Mouse (Mus musculus) adrenal gland, postnatal 36 days (tissue): ENCODE results near the gene Nppb. TPM values are rescaled to one million over a fixed set of nuclear protein-coding genes. Genes with fewer than 3 reads are reported as not detected.

Experiments used
- total RNA-seq, 2 experiments: library from RNA; stranded (reverse); gene quantifications; 2 replicates each; pipeline ENCODE4 v1.2.3; 2021

The Nppb gene
- total RNA-seq, 2 experiments from 2014 or later = 2.9 TPM; not detected in 1

Other genes starting within 250 kb of the Nppb start
- gene Zfp984, start 176.0 kb upstream of the Nppb start, total RNA-seq = 1 to 10 TPM; 3.8 to 6.4 TPM
- 10 to 100 TPM; 28.6 to 38.7 TPM for gene Zfp933, start 137.4 kb upstream of the Nppb start, total RNA-seq
- 10 to 100 TPM; 16.0 to 20.6 TPM for gene Miip, start 117.0 kb upstream of the Nppb start, total RNA-seq
- gene Fv1, start 116.8 kb upstream of the Nppb start, total RNA-seq = 10 to 100 TPM in 1 of 2 experiments, 1 to 10 TPM in 1; 9.8 to 10.2 TPM
- 100 to 1,000 TPM; 150 to 219 TPM for gene Mfn2, start 81.1 kb upstream of the Nppb start, total RNA-seq
- 10 to 100 TPM; 35.1 to 47.1 TPM for gene Plod1, start 49.0 kb upstream of the Nppb start, total RNA-seq
- 10 to 100 TPM; 48.1 to 51.0 TPM for gene 2510039O18Rik, start 44.9 kb upstream of the Nppb start, total RNA-seq
- not detected for gene Nppa, start 14.9 kb downstream of the Nppb start, total RNA-seq
- gene Clcn6, start 53.0 kb downstream of the Nppb start, total RNA-seq = 10 to 100 TPM; 10.0 to 12.6 TPM
- 10 to 100 TPM; 29.0 to 54.7 TPM for gene Mthfr, start 53.3 kb downstream of the Nppb start, total RNA-seq
- 10 to 100 TPM; 76.6 to 96.6 TPM for gene Agtrap, start 102.2 kb downstream of the Nppb start, total RNA-seq
- gene Mad2l2, start 144.6 kb downstream of the Nppb start, total RNA-seq = 10 to 100 TPM; 23.1 to 27.1 TPM
- under 1 TPM; 0.10 to 0.20 TPM for gene Draxin, start 144.9 kb downstream of the Nppb start, total RNA-seq
- 10 to 100 TPM; 48.5 to 58.3 TPM for gene Fbxo6, start 166.4 kb downstream of the Nppb start, total RNA-seq
- gene Fbxo44, start 174.7 kb downstream of the Nppb start, total RNA-seq = 10 to 100 TPM; 10.7 to 12.9 TPM
- 1 to 10 TPM; 3.9 to 5.1 TPM for gene Fbxo2, start 174.8 kb downstream of the Nppb start, total RNA-seq